Mouse (Mus musculus) C2C12 (cell line): Measurements from ENCODE around the gene 6820408C15Rik. TPM values are rescaled to one million over a fixed set of nuclear protein-coding genes. Genes with fewer than 3 reads are reported as not detected.

Experiments
- H3K27me3 ChIP-seq: one replicate; pipeline ENCODE4 v1.6.1; 2011; ENCODE audit not compliant: control insufficient read depth, insufficient read depth, insufficient read length
- H3K36me3 ChIP-seq: one replicate; pipeline ENCODE4 v1.6.1; 2011; ENCODE audit not compliant: control insufficient read depth, insufficient read depth
- H3K4me3 ChIP-seq: one replicate; pipeline ENCODE4 v1.5.1; 2011; ENCODE audit warnings: mild to moderate bottlenecking, control low read depth; ENCODE audit not compliant: poor library complexity, insufficient read depth, severe bottlenecking
- H3K79me2 ChIP-seq: one replicate; pipeline ENCODE4 v1.6.1; 2011; ENCODE audit not compliant: control insufficient read depth, insufficient read depth
- H3K79me3 ChIP-seq: one replicate; pipeline ENCODE4 v1.6.1; 2011; ENCODE audit warnings: low read depth, control low read depth
- H3ac ChIP-seq: one replicate; pipeline ENCODE3; 2011; ENCODE audit warnings: low read depth; ENCODE audit not compliant: control insufficient read depth, insufficient read length
- CEBPB ChIP-seq: IDR thresholded peaks from one replicate; pipeline ENCODE4 v1.6.1; 2011; ENCODE audit warnings: low read depth, mild to moderate bottlenecking, control low read depth, moderate library complexity
- CTCF ChIP-seq: IDR thresholded peaks from one replicate; pipeline ENCODE4 v1.5.1; 2011; ENCODE audit not compliant: control insufficient read depth, insufficient read depth, insufficient read length
- FOSL1 ChIP-seq: IDR thresholded peaks from one replicate; pipeline ENCODE4 v1.8.0; 2011; ENCODE audit warnings: mild to moderate bottlenecking, low read length; ENCODE audit not compliant: poor library complexity, insufficient read depth, severe bottlenecking
- MAX ChIP-seq: IDR thresholded peaks from one replicate; pipeline ENCODE4 v1.6.1; 2011; ENCODE audit warnings: mild to moderate bottlenecking, control low read depth
- MYOD1 ChIP-seq: IDR thresholded peaks from one replicate; pipeline ENCODE4 v1.6.1; 2011; ENCODE audit warnings: low read depth; ENCODE audit not compliant: control insufficient read depth, insufficient read length
- MYOG ChIP-seq: IDR thresholded peaks from one replicate; pipeline ENCODE4 v1.6.1; 2011; ENCODE audit not compliant: control insufficient read depth, insufficient read length; ENCODE audit errors: extremely low read depth
- USF1 ChIP-seq: IDR thresholded peaks from one replicate; pipeline ENCODE4 v1.6.1; 2011; ENCODE audit warnings: low read depth, mild to moderate bottlenecking, control low read depth, moderate library complexity
- polyA plus RNA-seq: library from polyadenylated mRNA; unstranded; fragments of >200 nt; fragmentation: generic; extraction: Trizol; gene quantifications from one replicate; pipeline ENCODE4 v1.2.1, GENCODE M21; 2012; ENCODE audit warnings: missing spikeins

Gene 6820408C15Rik
- polyA plus RNA-seq, 1 experiment: 0.09 TPM

- Histone ChIP-seq H3K36me3 (no peaks in the 10 kb centered on the region), H3K79me2 (no peaks in the 10 kb centered on the region), H3ac (no peak overlapping the region), H3K79me3 (no peaks in the 10 kb centered on the region), H3K4me3 (no peak overlapping the region), H3K27me3 (no peaks in the 10 kb centered on the region)
- TF ChIP-seq CTCF: no peak
- TF ChIP-seq MAX: no peak
- TF ChIP-seq USF1: no peak
- no peak for TF ChIP-seq CEBPB
- TF ChIP-seq FOSL1: no peak
- no peak for TF ChIP-seq MYOG
- TF ChIP-seq MYOD1: no peak
Measured at GRCm38 (mm10) chr2:152487024-152487423, 71.6 kb downstream of the 6820408C15Rik start.

- H3K79me2 ChIP-seq: no peaks in the 10 kb centered on the region
- no peaks in the 10 kb centered on the region for H3K79me3 ChIP-seq
- no peak within 1 kb of the TSS for H3ac ChIP-seq
- no peak within 1 kb of the TSS for H3K4me3 ChIP-seq
- TF ChIP-seq CEBPB (no peak), MYOD1 (no peak), USF1 (no peak), CTCF (no peak), MYOG (no peak), FOSL1 (no peak), MAX (no peak)
- no peaks in the 10 kb centered on the region for H3K36me3 ChIP-seq
- no peaks in the 10 kb centered on the region for H3K27me3 ChIP-seq
Measured at GRCm38 (mm10) chr2:152490038-152490437, 74.7 kb downstream of the 6820408C15Rik start, which contains the start of gene Defb22. Defb22 (minus strand) TSS chr2:152490138.

GRCm38 (mm10) chr2:152493151-152493550, 77.8 kb downstream of the 6820408C15Rik start:
- Histone ChIP-seq H3ac (no peak overlapping the region), H3K36me3 (no peaks in the 10 kb centered on the region), H3K79me2 (no peaks in the 10 kb centered on the region), H3K79me3 (no peaks in the 10 kb centered on the region), H3K27me3 (no peaks in the 10 kb centered on the region), H3K4me3 (no peak overlapping the region)
- no peak for TF ChIP-seq MYOG

Other genes starting within 250 kb of the 6820408C15Rik start
- gene Csnk2a1, start 188.7 kb upstream of the 6820408C15Rik start, polyA plus RNA-seq: 37.7 TPM
- gene Tbc1d20, start 121.8 kb upstream of the 6820408C15Rik start, polyA plus RNA-seq: 32.7 TPM
- gene Rbck1, start 82.9 kb upstream of the 6820408C15Rik start, polyA plus RNA-seq: 65.3 TPM
- 27.6 TPM for gene Trib3, start 71.6 kb upstream of the 6820408C15Rik start, polyA plus RNA-seq
- gene Nrsn2, start 38.9 kb upstream of the 6820408C15Rik start, polyA plus RNA-seq: not detected
- 7.2 TPM for gene Sox12, start 17.5 kb upstream of the 6820408C15Rik start, polyA plus RNA-seq
- not detected for gene Zcchc3, start 560 bp upstream of the 6820408C15Rik start, polyA plus RNA-seq
- not detected for gene Defb23, start 49.0 kb downstream of the 6820408C15Rik start, polyA plus RNA-seq
- gene Defb20, start 61.5 kb downstream of the 6820408C15Rik start, polyA plus RNA-seq: not detected
- gene Defb22, start 74.6 kb downstream of the 6820408C15Rik start, polyA plus RNA-seq: not detected
- gene Defb26, start 96.1 kb downstream of the 6820408C15Rik start, polyA plus RNA-seq: not detected
- 0.57 TPM for gene Defb28, start 102.7 kb downstream of the 6820408C15Rik start, polyA plus RNA-seq
- gene Defb29, start 124.5 kb downstream of the 6820408C15Rik start, polyA plus RNA-seq: not detected
- gene Gm17416, start 153.8 kb downstream of the 6820408C15Rik start, polyA plus RNA-seq: not detected
- gene Defb21, start 157.2 kb downstream of the 6820408C15Rik start, polyA plus RNA-seq: not detected
- not detected for gene Defb19, start 164.7 kb downstream of the 6820408C15Rik start, polyA plus RNA-seq
- not detected for gene Defb45, start 183.8 kb downstream of the 6820408C15Rik start, polyA plus RNA-seq
- not detected for gene Defb36, start 188.7 kb downstream of the 6820408C15Rik start, polyA plus RNA-seq
- gene Defb25, start 207.5 kb downstream of the 6820408C15Rik start, polyA plus RNA-seq: 3.6 TPM
- gene Rem1, start 211.4 kb downstream of the 6820408C15Rik start, polyA plus RNA-seq: 38.7 TPM